Mouse (Mus musculus) CD8-positive naive resting alpha-beta T cell, adult 2 months (primary cell): Measurements from ENCODE around the gene Fbxl4.

ENCODE experiments used
- DNase-seq, 2 experiments: peaks; one replicate each; pipeline ENCODE4 v3.0.0; 2022; ENCODE audit warnings: low read depth in 2 of 2, low spot score in 2 of 2

The Fbxl4 gene

DNA sequence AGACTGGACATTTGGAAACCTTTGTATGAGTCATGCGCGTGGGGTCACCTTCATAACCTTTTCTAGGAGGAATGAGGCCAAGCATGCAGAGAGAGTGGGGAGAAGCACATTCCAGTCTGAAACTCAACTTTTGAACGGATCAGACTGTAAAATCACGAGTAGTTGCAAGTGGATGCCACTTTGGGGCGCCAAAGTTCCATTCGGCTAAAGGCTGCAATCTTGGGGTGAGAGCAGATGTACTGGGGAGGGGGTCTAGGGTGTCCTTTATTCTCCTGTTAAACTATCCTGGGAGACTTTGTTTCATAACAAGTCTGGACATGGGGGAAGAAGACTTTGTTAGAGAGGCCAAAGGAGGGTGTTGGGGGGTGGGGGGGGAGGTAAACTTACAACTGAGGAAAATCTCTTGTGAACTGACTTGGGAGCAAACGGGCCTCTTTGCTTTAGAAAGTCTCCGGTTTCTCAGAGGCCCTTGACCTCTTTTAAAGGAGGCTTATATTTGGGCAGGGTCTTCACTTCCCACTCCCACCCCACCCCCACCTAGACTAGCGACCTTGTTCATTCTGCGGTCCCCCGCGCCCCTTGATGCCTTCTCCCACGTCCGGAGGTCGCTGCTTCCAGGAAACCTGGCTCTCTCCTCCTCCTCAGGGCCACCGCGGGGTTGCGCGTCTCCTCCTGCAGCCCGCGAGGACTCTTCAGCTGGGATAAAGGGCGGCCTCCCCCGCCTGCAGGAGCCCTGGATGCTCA lies 119.8 kb downstream of the Fbxl4 start:
- DNase-seq: no peak

- no peak for DNase-seq
Observed at GRCm38 (mm10) chr4:22477711-22478230, 120.4 kb downstream of the Fbxl4 start.

- DNase-seq: no peak
Observed at GRCm38 (mm10) chr4:22478488-22479367, 121.4 kb downstream of the Fbxl4 start.

DNA sequence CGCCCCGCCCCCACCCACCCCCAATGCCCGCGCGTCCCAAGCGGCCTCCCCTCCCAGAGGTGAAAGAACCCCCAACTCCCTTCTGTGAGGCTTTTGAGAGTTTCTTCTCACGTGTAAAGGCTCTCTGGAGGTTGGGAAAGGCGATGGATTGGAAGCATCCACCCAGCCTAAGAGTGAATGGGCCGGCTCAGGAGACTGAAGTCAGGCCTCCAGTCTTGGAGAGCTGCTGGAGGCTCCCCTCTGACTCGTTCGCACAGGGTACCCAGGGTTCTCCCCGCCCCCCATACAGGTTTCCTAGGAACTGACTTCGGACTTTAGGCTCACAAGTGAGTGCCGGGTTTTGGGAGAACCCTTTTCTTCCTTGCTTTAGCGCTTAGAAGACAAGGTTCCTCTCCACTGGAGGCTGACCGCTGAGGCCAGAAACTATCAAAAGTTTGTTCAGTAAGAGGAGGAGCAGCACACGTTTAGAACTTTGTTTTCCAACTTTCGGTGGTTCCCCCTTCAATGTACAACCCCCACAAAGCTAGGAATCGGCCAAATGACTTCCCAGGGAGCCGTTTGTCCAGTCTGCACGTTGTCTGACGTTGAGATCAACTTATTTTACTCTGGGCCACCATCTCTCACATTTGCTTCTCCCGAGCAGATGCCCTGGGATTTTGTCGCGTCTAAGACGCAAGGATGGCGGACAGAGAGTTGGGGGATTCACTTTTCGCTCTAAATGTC lies 122.2 kb downstream of the Fbxl4 start:
- no peak for DNase-seq

DNA sequence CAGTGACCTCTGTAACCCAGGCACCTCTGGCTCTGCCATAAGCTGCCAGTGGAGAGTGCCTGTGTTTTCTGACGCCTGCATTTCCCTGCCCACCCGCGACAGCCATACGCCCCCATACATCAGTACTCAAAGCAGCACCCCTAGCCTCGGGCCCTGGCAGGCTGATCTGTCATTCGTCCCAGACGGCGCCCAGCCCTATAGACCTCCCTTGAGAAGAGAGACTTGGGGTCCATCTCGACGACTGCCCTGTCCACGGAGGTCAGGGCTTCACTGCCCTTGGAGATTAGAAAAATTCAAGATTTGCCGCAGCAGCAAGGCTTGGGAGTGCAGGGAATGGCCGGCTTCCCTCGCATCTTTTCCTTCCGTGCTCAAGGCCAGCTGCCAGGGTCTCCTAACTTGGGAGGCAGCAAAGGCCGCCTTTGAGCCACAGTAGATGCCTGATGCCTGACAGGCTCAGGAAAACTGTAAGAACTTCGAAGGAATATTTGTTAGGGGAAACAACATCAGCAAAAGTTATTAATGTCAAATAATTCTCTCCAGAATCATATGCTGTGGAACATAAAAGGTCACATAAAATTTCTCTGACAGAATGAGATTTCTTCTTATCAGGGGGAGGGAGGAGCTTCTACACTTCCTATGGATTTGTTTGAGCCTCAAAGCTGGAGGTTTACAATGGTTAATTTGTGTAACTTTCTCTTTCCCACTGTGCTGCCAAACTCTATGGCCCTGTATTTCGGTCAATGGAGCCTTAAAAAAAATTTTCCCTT lies 122.9 kb downstream of the Fbxl4 start:
- DNase-seq: no peak

DNA sequence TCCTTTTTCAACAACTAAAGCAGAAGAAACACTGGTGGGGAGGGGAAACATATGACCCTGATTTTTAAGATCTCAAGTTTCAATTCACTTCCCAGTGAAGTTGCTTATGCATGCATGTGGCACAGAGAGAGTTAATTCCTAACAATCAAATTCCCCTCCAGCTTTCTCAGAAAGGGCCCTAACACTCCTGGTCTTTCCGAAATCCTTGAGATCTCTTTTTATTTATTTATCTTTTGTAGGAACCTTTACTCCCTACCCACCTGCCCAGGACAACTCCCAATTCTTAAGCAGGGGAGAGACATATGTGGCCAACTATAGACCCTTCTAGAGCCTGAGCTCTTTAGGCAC lies 123.5 kb downstream of the Fbxl4 start:
- no peak for DNase-seq

DNA sequence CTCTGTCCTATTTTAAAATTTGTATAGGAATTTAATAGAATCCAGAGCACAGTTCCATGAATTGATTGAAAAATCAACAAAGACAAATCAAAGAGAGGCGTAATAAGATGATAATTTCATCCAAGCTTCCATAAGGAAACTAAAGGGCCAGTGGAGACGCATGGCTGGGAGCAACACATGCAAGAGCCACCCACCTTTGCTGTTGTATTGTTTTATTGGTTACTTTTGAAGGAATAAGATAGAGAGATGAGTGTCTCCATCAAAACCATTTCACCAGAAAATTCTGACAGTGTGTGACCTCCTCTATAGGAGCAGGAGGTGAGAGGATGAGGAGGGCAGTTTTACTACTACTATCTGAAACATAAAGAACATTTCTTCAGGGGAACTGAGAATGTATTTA lies 124.8 kb downstream of the Fbxl4 start:
- no peak for DNase-seq

GRCm38 (mm10) chr4:22482756-22483280 lies 125.5 kb downstream of the Fbxl4 start:
- no peak for DNase-seq

DNA sequence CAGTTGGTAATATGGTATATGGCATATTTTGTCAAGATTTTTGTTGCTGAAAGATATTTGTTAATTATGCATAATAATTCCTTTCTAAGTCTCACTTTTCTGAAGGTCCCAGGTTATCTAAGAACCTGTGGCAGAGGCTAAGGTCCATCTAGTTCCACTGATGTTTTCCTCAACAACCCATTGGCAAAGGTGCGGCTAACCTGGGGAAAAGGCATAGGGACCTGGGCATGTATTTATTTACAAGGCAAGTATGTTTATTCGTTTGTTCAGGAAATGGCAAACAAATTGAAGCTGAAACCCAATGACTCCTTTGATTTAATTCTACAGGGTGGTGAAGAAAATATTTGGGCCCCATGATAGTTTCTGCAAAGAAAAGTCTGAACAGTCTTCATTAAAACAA lies 126.2 kb downstream of the Fbxl4 start:
- no peak for DNase-seq
